Mouse (Mus musculus) intestine, embryonic 14.5 days (tissue): ENCODE results near the gene Vmn2r83. TPM values are rescaled to one million over a fixed set of nuclear protein-coding genes. Genes with fewer than 3 reads are reported as not detected.

ENCODE experiments used
- ATAC-seq: fragments of 200-750 bp; cut with Nextera tagmentation; replicated peaks from 2 replicates; pipeline ENCODE4 v1.8.0; 2017; ENCODE audit warnings: low read depth, moderate number of reproducible peaks, moderate TSS enrichment, moderate library complexity; ENCODE audit not compliant: low FRiP score, low TSS enrichment
- DNase-seq: peaks from one replicate; pipeline ENCODE4 v3.0.0-alpha.2; 2018; ENCODE audit warnings: low spot score
- H3K27ac ChIP-seq: fragments of 300-500 bp; sonication (generic); 2 replicates; pipeline ENCODE4 v1.5.1; 2014; ENCODE audit warnings: low read depth, mild to moderate bottlenecking, control low read depth
- H3K27me3 ChIP-seq: fragments of 300-500 bp; sonication (generic); replicated peaks from 2 replicates; pipeline ENCODE4 v1.6.1; 2014; ENCODE audit warnings: low read length, control low read depth; ENCODE audit not compliant: control insufficient read depth, insufficient read depth
- H3K36me3 ChIP-seq: fragments of 300-500 bp; sonication (generic); 2 replicates; pipeline ENCODE4 v1.6.1; 2014; ENCODE audit warnings: low read length, control low read depth; ENCODE audit not compliant: control insufficient read depth, insufficient read depth
- H3K4me1 ChIP-seq: fragments of 300-500 bp; sonication (generic); replicated peaks from 2 replicates; pipeline ENCODE4 v1.6.1; 2014; ENCODE audit warnings: low read length, control low read depth, mixed read lengths; ENCODE audit not compliant: control insufficient read depth, insufficient read depth
- H3K4me2 ChIP-seq: fragments of 300-500 bp; sonication (generic); 2 replicates; pipeline ENCODE4 v1.6.1; 2014; ENCODE audit warnings: low read length
- H3K4me3 ChIP-seq: fragments of 300-500 bp; sonication (generic); 2 replicates; pipeline ENCODE4 v1.5.1; 2014; ENCODE audit warnings: low read depth, low read length, control low read depth, mixed read lengths
- H3K9ac ChIP-seq: fragments of 300-500 bp; sonication (generic); 2 replicates; pipeline ENCODE4 v1.6.1; 2014; ENCODE audit warnings: mild to moderate bottlenecking, low read length
- H3K9me3 ChIP-seq: fragments of 300-500 bp; sonication (generic); 2 replicates; pipeline ENCODE4 v1.6.1; 2016; ENCODE audit warnings: low read length, control low read depth; ENCODE audit not compliant: control insufficient read depth
- WGBS: fragments of 180-500 bp; shearing (Covaris S2); extraction: QIAGEN DNeasy Blood & Tissue Kit; methylation state at CpG from one replicate; pipeline ENCODE4 v1.1.7; 2014; 5-methylcytosine and 5-hydroxymethylcytosine counted together
- polyA plus RNA-seq: library from polyadenylated mRNA; unstranded; fragments of >200 nt; fragmentation: Nextera tagmentation; extraction: Ambion mirVana; gene quantifications from 2 replicates; pipeline ENCODE4 v1.2.1, GENCODE M21; 2014

Vmn2r83 gene
- polyA plus RNA-seq, 1 experiment from 2014 or later = not detected

DNA sequence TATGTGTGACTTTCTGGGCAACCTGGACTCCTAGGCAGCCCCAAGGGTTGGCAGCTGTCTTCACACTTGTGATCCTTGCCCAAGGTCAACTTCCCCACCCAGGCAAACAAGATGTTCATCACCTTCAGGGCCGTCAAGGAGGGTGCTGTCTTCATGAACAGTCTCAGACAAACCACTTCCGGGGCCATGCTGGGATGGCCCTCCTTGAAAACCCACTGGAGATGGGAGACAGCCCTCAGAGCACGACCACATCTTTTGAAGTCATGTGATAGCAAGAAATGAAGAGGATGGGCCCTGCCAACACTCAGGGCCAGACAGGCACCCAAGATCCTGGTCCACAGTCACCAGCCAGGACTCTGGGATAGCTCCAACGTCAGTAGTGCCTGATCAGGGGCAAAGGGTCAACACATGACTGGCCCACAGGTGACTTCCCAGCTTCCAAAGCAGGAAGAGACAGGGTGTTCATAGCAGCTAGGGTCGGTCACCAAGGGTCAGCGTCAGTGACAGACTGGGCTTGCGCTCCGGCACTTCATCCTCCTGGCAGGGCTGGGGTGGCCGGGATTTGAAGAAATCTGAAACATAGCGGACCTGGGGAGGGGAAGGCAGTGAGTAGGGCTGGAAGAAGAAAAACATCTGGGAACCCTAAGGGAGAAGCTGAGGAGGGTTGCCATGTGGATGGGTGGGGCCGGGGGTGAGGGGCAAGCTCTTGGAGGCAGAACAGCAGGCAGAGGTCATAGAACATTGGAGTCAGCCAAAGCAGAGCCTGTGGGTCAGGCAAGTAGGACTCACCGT, 58.3 kb downstream of the Vmn2r83 start:
- Histone ChIP-seq H3K9ac (no peak overlapping the region), H3K4me1 (no peaks in the 10 kb centered on the region), H3K27me3 (no peaks in the 10 kb centered on the region), H3K27ac (no peak overlapping the region), H3K36me3 (peaks cover 22% of the 10 kb centered on the region), H3K9me3 (no peaks in the 10 kb centered on the region), H3K4me2 (no peak overlapping the region), H3K4me3 (no peak overlapping the region)
- no peak for ATAC-seq
- WGBS = 89% methylated on average over 12 of the region's 12 CpGs
- peak; percentile 47 for DNase-seq

GRCm38 (mm10) chr10:79527453-79527845, 58.9 kb downstream of the Vmn2r83 start:
- ATAC-seq = no peak
- Histone ChIP-seq H3K27ac (no peak overlapping the region), H3K27me3 (no peaks in the 10 kb centered on the region), H3K4me2 (no peak overlapping the region), H3K4me3 (no peak overlapping the region), H3K9ac (no peak overlapping the region), H3K36me3 (peaks cover 22% of the 10 kb centered on the region), H3K9me3 (no peaks in the 10 kb centered on the region), H3K4me1 (no peaks in the 10 kb centered on the region)
- WGBS = 93% methylated on average over 6 of the region's 6 CpGs
- peak; percentile 32 for DNase-seq

- Histone ChIP-seq H3K9me3 (no peaks in the 10 kb centered on the region), H3K27ac (no peak overlapping the region), H3K36me3 (peaks cover 22% of the 10 kb centered on the region), H3K9ac (no peak overlapping the region), H3K4me3 (no peak overlapping the region), H3K4me1 (0 out of 2 replicates have a peak, but pooled peaks cover 3% of the 10 kb centered on the region), H3K4me2 (no peak overlapping the region), H3K27me3 (no peaks in the 10 kb centered on the region)
- ATAC-seq (no peak), DNase-seq (peak; percentile 32)
- 82% methylated on average over 3 of the region's 3 CpGs for WGBS
Measured at GRCm38 (mm10) chr10:79528081-79528480, 59.5 kb downstream of the Vmn2r83 start.

DNA sequence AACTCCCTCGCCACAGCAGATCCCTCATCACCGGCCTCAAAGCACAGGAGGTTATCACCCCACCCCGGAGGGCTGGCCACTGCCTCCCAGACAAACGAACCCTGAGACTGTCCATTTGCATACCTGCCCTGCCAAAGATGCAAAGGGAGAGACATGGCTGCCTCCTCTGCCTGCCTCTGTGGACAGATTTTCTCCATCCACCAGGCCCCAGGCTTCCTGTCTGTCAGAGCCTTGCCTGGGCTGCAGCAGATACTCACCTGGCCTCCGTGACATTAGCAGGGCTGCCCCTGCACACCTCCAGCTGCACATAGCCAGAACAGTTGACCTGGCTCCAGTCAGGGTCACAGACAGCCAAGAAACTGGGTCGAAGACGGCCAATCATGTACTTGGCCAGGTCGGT, 61.7 kb downstream of the Vmn2r83 start:
- Histone ChIP-seq H3K4me3 (no peak overlapping the region), H3K4me2 (no peak overlapping the region), H3K9me3 (no peaks in the 10 kb centered on the region), H3K27me3 (no peaks in the 10 kb centered on the region), H3K4me1 (peaks cover 7% of the 10 kb centered on the region; the same call in 1 of the 2 replicates), H3K9ac (no peak overlapping the region), H3K36me3 (peaks cover 18% of the 10 kb centered on the region), H3K27ac (no peak overlapping the region)
- 75% methylated on average over 8 of the region's 8 CpGs for WGBS
- ATAC-seq (no peak), DNase-seq (peak; percentile 45)

DNA sequence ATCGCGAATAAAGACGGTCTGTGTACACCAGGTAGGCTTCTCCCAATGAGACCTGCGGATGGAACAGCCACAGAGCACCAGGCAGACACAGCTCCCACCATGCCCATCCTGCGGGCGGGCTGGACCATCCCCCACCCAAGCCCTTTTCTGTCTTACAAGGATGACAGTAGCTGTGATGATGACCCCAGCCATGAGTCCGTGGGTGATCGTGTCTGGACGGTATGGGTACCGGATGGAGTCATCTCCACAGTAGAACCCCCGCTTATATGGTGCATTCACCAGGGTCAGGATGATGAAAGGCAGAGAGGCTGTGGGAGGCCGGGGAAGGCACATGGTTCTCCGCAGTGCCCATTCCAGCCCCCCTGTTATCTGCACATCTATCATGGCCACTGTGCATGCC, 62.2 kb downstream of the Vmn2r83 start:
- Histone ChIP-seq H3K9me3 (no peaks in the 10 kb centered on the region), H3K27ac (no peak overlapping the region), H3K4me1 (peaks cover 7% of the 10 kb centered on the region; the same call in 1 of the 2 replicates), H3K4me2 (no peak overlapping the region), H3K36me3 (peaks cover 18% of the 10 kb centered on the region), H3K4me3 (no peak overlapping the region), H3K27me3 (no peaks in the 10 kb centered on the region), H3K9ac (no peak overlapping the region)
- ATAC-seq (no peak), DNase-seq (peak; percentile 33)
- WGBS = 90% methylated on average over 13 of the region's 13 CpGs

- no peaks in the 10 kb centered on the region for H3K9me3 ChIP-seq
- no peak overlapping the region for H3K4me3 ChIP-seq
- DNase-seq = peak; percentile 42
- WGBS = 76% methylated on average over 3 of the region's 3 CpGs
- ATAC-seq = no peak
- no peaks in the 10 kb centered on the region for H3K27me3 ChIP-seq
- H3K36me3 ChIP-seq = peaks cover 15% of the 10 kb centered on the region
- H3K4me1 ChIP-seq = peaks cover 7% of the 10 kb centered on the region; the same call in 1 of the 2 replicates
- H3K4me2 ChIP-seq = peak overlapping the region; percentile 97
- no peak overlapping the region for H3K9ac ChIP-seq
- H3K27ac ChIP-seq = no peak overlapping the region
Measured at GRCm38 (mm10) chr10:79531593-79531992, 63.1 kb downstream of the Vmn2r83 start.

DNA sequence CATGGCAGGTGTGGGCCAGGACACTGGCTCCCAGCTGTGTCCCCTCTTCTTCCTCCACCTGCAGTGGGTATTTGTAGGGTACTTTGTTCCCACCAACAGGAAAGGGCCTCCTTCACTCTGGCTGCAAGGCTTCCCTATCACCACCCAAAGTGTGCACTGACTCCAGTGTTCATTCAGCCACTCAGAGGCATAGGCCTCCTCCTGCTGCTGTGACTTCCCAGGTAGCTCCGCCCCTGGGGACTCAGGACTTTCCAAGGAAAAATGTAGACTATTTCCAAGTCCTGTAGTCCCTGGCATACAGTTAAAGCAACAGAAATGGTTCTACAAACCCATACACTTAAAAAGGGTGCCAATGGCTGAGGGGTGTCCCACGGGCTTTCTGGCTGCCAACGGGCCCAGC, 64.1 kb downstream of the Vmn2r83 start:
- H3K4me1 ChIP-seq = peaks cover 7% of the 10 kb centered on the region; the same call in 1 of the 2 replicates
- H3K36me3 ChIP-seq = peaks cover 8% of the 10 kb centered on the region; the same call in 1 of the 2 replicates
- peak overlapping the region; percentile 63 for H3K9ac ChIP-seq
- DNase-seq (peak; percentile 59), ATAC-seq (peak; percentile 36)
- peak overlapping the region; percentile 97 for H3K4me2 ChIP-seq
- H3K27me3 ChIP-seq = no peaks in the 10 kb centered on the region
- H3K4me3 ChIP-seq = peak overlapping the region; percentile 64
- 27% methylated on average over 3 of the region's 3 CpGs for WGBS
- no peaks in the 10 kb centered on the region for H3K9me3 ChIP-seq
- H3K27ac ChIP-seq = peak overlapping the region; percentile 78

DNA sequence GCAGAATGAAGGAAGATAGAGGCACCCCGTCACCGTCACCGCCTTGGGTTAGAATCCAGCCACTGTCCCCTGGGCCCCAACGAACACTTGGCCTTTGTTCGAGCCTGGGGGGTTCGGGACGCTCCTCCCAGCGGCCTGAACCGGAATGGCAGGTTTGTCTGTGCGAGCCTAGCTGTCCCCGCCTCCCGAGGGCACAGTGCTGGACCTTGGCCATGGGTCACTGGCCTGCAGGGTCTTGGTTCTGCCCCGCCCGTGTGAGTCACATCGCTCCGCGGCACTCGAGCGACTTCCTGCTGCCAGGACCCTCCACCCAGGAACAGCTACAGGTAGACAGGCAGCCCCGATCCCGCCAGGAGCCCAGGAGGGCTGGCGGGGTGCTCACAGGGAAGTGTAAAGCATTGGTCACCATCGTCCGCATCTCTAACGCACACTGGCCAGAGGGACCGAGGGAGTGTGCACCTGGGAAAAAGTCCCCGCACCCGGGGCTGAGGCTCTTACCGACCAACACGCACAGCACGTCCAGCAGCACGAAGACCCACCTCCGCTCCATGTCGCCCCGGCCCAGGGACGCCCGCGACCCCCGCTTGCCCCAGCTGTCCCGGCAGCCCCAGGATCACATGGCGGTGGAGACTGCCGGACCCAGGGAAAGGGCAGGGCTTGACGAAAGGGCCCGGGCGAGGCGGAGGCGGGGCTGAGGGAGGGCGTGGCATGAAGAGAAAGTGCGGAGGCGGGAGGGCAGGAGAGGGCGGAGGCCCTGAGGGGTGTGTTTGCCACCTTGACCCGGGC, 64.8 kb downstream of the Vmn2r83 start, which contains the start of gene Plpp2:
Gene Plpp2 (minus strand): TSS at position 671 of the 786 bp plus-strand sequence.
- under 1% methylated on average over 52 of the region's 52 CpGs for WGBS
- Histone ChIP-seq H3K4me3 (peak within 1 kb of the TSS; percentile 64), H3K4me2 (peak within 1 kb of the TSS; percentile 97)

More for the DNA sequence above, 64.8 kb downstream of the Vmn2r83 start, which contains the start of gene Plpp2:
- Histone ChIP-seq H3K9ac (peak within 1 kb of the TSS; percentile 63), H3K9me3 (no peaks in the 10 kb centered on the region), H3K4me1 (peaks cover 7% of the 10 kb centered on the region; the same call in 1 of the 2 replicates), H3K36me3 (0 out of 2 replicates have a peak, but pooled peaks cover 13% of the 10 kb centered on the region), H3K27ac (peak within 1 kb of the TSS; percentile 80), H3K27me3 (no peaks in the 10 kb centered on the region)
- peak; percentile 86 for ATAC-seq
- DNase-seq = peak; percentile 89
